Mouse (Mus musculus): ENCODE measurements around the gene Tent4a. TPM values are rescaled to one million over a fixed set of nuclear protein-coding genes. Genes with fewer than 3 reads are reported as not detected.

The Tent4a gene
- total and polyA plus RNA-seq, 2 experiments from 2014 or later = 5.2 to 26.1 TPM

GRCm38 (mm10) chr13:69488565-69489255 is 45.7 kb downstream of the Tent4a start:
- Histone ChIP-seq H3K4me3 (ENCODE audit: low read depth, low read length) (no peak overlapping the region), H3K9ac (replicated peaks; ENCODE audit: low read length, poor library complexity, severe bottlenecking) (no peak overlapping the region), H3K4me2 (ENCODE audit: low read depth, low read length, poor library complexity, severe bottlenecking) (peak overlapping the region; percentile 59; the same call in 1 of the 2 replicates), H3K27me3 (ENCODE audit: insufficient read depth, low read length) (peaks cover 13% of the 10 kb centered on the region), H3K9me3 (ENCODE audit: low read length) (no peaks in the 10 kb centered on the region), H3K4me1 (ENCODE audit: insufficient read depth, low read length) (peaks cover 4% of the 10 kb centered on the region; the same call in 1 of the 2 replicates), H3K27ac (ENCODE audit: low read depth, low read length) (no peak overlapping the region), H3K36me3 (ENCODE audit: insufficient read depth, low read length) (no peaks in the 10 kb centered on the region)
- ATAC-seq (ENCODE audit: low FRiP score) (no peak), DNase-seq (ENCODE audit: low spot score) (no peak)
- no peak for TF ChIP-seq CTCF (IDR thresholded peaks at IDR 0.05)
- WGBS = 33% methylated on average over 13 of the region's 13 CpGs

- under 1% methylated on average over 26 of the region's 26 CpGs for WGBS
- no peak for TF ChIP-seq CTCF (IDR thresholded peaks at IDR 0.05)
- H3K36me3 ChIP-seq (ENCODE audit: insufficient read depth, low read length) = no peaks in the 10 kb centered on the region
- peaks cover 6% of the 10 kb centered on the region; the same call in 1 of the 2 replicates for H3K4me1 ChIP-seq (ENCODE audit: insufficient read depth, low read length)
- H3K27ac ChIP-seq (ENCODE audit: low read depth, low read length) = no peak overlapping the region
- peak overlapping the region; percentile 44; the same call in 1 of the 2 replicates for H3K9ac ChIP-seq (replicated peaks; ENCODE audit: low read length, poor library complexity, severe bottlenecking)
- no peaks in the 10 kb centered on the region for H3K9me3 ChIP-seq (ENCODE audit: low read length)
- H3K27me3 ChIP-seq (ENCODE audit: insufficient read depth, low read length) = peaks cover 13% of the 10 kb centered on the region
- ATAC-seq (ENCODE audit: low FRiP score) (peak; percentile 35; the same call in 1 of the 2 replicates), DNase-seq (ENCODE audit: low spot score) (peak; percentile 22)
- H3K4me2 ChIP-seq (ENCODE audit: low read depth, low read length, poor library complexity, severe bottlenecking) = peak overlapping the region; percentile 59
- H3K4me3 ChIP-seq (ENCODE audit: low read depth, low read length) = peak overlapping the region; percentile 28
Measured at GRCm38 (mm10) chr13:69487611-69488275, 46.7 kb downstream of the Tent4a start.

GRCm38 (mm10) chr13:69487108-69487507 is 47.3 kb downstream of the Tent4a start:
- Histone ChIP-seq H3K4me3 (ENCODE audit: low read depth, low read length) (no peak overlapping the region), H3K4me2 (ENCODE audit: low read depth, low read length, poor library complexity, severe bottlenecking) (no peak overlapping the region), H3K4me1 (ENCODE audit: insufficient read depth, low read length) (peaks cover 9% of the 10 kb centered on the region), H3K9me3 (ENCODE audit: low read length) (no peaks in the 10 kb centered on the region), H3K27ac (ENCODE audit: low read depth, low read length) (no peak overlapping the region), H3K9ac (replicated peaks; ENCODE audit: low read length, poor library complexity, severe bottlenecking) (no peak overlapping the region), H3K36me3 (ENCODE audit: insufficient read depth, low read length) (no peaks in the 10 kb centered on the region), H3K27me3 (ENCODE audit: insufficient read depth, low read length) (peaks cover 13% of the 10 kb centered on the region)
- DNase-seq (ENCODE audit: low spot score) = no peak
- no peak for TF ChIP-seq CTCF (IDR thresholded peaks at IDR 0.05)
- WGBS = 82% methylated on average over 7 of the region's 7 CpGs
- no peak for ATAC-seq (ENCODE audit: low FRiP score)

- no peak overlapping the region for H3K27ac ChIP-seq (ENCODE audit: low read depth, low read length)
- DNase-seq (ENCODE audit: low spot score) (no peak), ATAC-seq (ENCODE audit: low FRiP score) (no peak)
- no peak overlapping the region for H3K4me2 ChIP-seq (ENCODE audit: low read depth, low read length, poor library complexity, severe bottlenecking)
- H3K36me3 ChIP-seq (ENCODE audit: insufficient read depth, low read length) = no peaks in the 10 kb centered on the region
- WGBS = 68% methylated on average over 7 of the region's 7 CpGs
- peaks cover 18% of the 10 kb centered on the region for H3K4me1 ChIP-seq (ENCODE audit: insufficient read depth, low read length)
- H3K27me3 ChIP-seq (ENCODE audit: insufficient read depth, low read length) = peaks cover 13% of the 10 kb centered on the region
- no peak overlapping the region for H3K4me3 ChIP-seq (ENCODE audit: low read depth, low read length)
- H3K9me3 ChIP-seq (ENCODE audit: low read length) = no peaks in the 10 kb centered on the region
- no peak overlapping the region for H3K9ac ChIP-seq (replicated peaks; ENCODE audit: low read length, poor library complexity, severe bottlenecking)
- TF ChIP-seq CTCF (IDR thresholded peaks at IDR 0.05) = no peak
Measured at GRCm38 (mm10) chr13:69485833-69486232, 48.6 kb downstream of the Tent4a start.

- Histone ChIP-seq H3K27ac (ENCODE audit: low read depth, low read length) (no peak overlapping the region), H3K27me3 (ENCODE audit: insufficient read depth, low read length) (peaks cover 13% of the 10 kb centered on the region), H3K9me3 (ENCODE audit: low read length) (no peaks in the 10 kb centered on the region), H3K36me3 (ENCODE audit: insufficient read depth, low read length) (no peaks in the 10 kb centered on the region), H3K4me2 (ENCODE audit: low read depth, low read length, poor library complexity, severe bottlenecking) (no peak overlapping the region), H3K4me1 (ENCODE audit: insufficient read depth, low read length) (peaks cover 18% of the 10 kb centered on the region), H3K9ac (replicated peaks; ENCODE audit: low read length, poor library complexity, severe bottlenecking) (no peak overlapping the region), H3K4me3 (ENCODE audit: low read depth, low read length) (no peak overlapping the region)
- DNase-seq (ENCODE audit: low spot score) (peak; percentile 76), ATAC-seq (ENCODE audit: low FRiP score) (peak; percentile 18; the same call in 1 of the 2 replicates)
- peak; percentile 88 for TF ChIP-seq CTCF (IDR thresholded peaks at IDR 0.05)
- WGBS = 18% methylated on average over 6 of the region's 6 CpGs
Measured at GRCm38 (mm10) chr13:69485326-69485725, 49.1 kb downstream of the Tent4a start.

GRCm38 (mm10) chr13:69482751-69483150 is 51.7 kb downstream of the Tent4a start:
- Histone ChIP-seq H3K9ac (replicated peaks; ENCODE audit: low read length, poor library complexity, severe bottlenecking) (no peak overlapping the region), H3K27ac (ENCODE audit: low read depth, low read length) (no peak overlapping the region), H3K4me3 (ENCODE audit: low read depth, low read length) (no peak overlapping the region), H3K27me3 (ENCODE audit: insufficient read depth, low read length) (peaks cover 11% of the 10 kb centered on the region), H3K9me3 (ENCODE audit: low read length) (no peaks in the 10 kb centered on the region), H3K4me1 (ENCODE audit: insufficient read depth, low read length) (peaks cover 18% of the 10 kb centered on the region), H3K4me2 (ENCODE audit: low read depth, low read length, poor library complexity, severe bottlenecking) (peak overlapping the region; percentile 67), H3K36me3 (ENCODE audit: insufficient read depth, low read length) (no peaks in the 10 kb centered on the region)
- peak; percentile 58 for DNase-seq (ENCODE audit: low spot score)
- WGBS = 41% methylated on average over 8 of the region's 8 CpGs
- ATAC-seq (ENCODE audit: low FRiP score) = no peak
- TF ChIP-seq CTCF (IDR thresholded peaks at IDR 0.05) = no peak

All from midbrain, postnatal 0 days (tissue).